Mouse (Mus musculus): ENCODE measurements around the gene Cdk6. TPM values are rescaled to one million over a fixed set of nuclear protein-coding genes. Genes with fewer than 3 reads are reported as not detected.

Cdk6 gene
- polyA plus RNA-seq, 1 experiment from 2014 or later, result 36.0 TPM

GRCm38 (mm10) chr5:3491883-3492282 is 150.6 kb downstream of the Cdk6 start:
- WGBS, result 68% methylated on average over 5 of the region's 5 CpGs

GRCm38 (mm10) chr5:3492776-3493636 is 151.7 kb downstream of the Cdk6 start:
- no peaks in the 10 kb centered on the region for H3K36me3 ChIP-seq
- no peak overlapping the region for H3K27ac ChIP-seq (replicated peaks)
- 90% methylated on average over 13 of the region's 13 CpGs for WGBS
- H3K27me3 ChIP-seq, result no peaks in the 10 kb centered on the region
- ATAC-seq (ENCODE audit: insufficient number of reproducible peaks, low FRiP score, low TSS enrichment, low read depth), result no peak
- H3K4me3 ChIP-seq (replicated peaks), result no peak overlapping the region
- peaks cover 4% of the 10 kb centered on the region; the same call in 1 of the 2 replicates for H3K4me1 ChIP-seq
- no peak overlapping the region for H3K4me2 ChIP-seq (replicated peaks)
- no peak overlapping the region for H3K9ac ChIP-seq
- H3K9me3 ChIP-seq (replicated peaks), result no peaks in the 10 kb centered on the region

More at GRCm38 (mm10) chr5:3491883-3492282, 150.6 kb downstream of the Cdk6 start:
- Histone ChIP-seq H3K4me1 (peaks cover 4% of the 10 kb centered on the region; the same call in 1 of the 2 replicates), H3K27me3 (no peaks in the 10 kb centered on the region), H3K4me2 (replicated peaks) (no peak overlapping the region), H3K36me3 (no peaks in the 10 kb centered on the region), H3K4me3 (replicated peaks) (no peak overlapping the region), H3K9ac (no peak overlapping the region), H3K9me3 (replicated peaks) (no peaks in the 10 kb centered on the region), H3K27ac (replicated peaks) (no peak overlapping the region)
- ATAC-seq (ENCODE audit: insufficient number of reproducible peaks, low FRiP score, low TSS enrichment, low read depth), result no peak

- Histone ChIP-seq H3K9me3 (replicated peaks) (no peaks in the 10 kb centered on the region), H3K4me2 (replicated peaks) (no peak overlapping the region), H3K36me3 (no peaks in the 10 kb centered on the region), H3K4me3 (replicated peaks) (no peak overlapping the region), H3K27ac (replicated peaks) (no peak overlapping the region), H3K27me3 (no peaks in the 10 kb centered on the region), H3K9ac (no peak overlapping the region), H3K4me1 (no peaks in the 10 kb centered on the region)
- ATAC-seq (ENCODE audit: insufficient number of reproducible peaks, low FRiP score, low TSS enrichment, low read depth), result no peak
- 89% methylated on average over 9 of the region's 9 CpGs for WGBS
These were observed 152.7 kb downstream of the Cdk6 start for GRCm38 (mm10) chr5:3493968-3494367.

GRCm38 (mm10) chr5:3494452-3495187 is 153.3 kb downstream of the Cdk6 start:
- no peak overlapping the region for H3K4me3 ChIP-seq (replicated peaks)
- H3K36me3 ChIP-seq, result no peaks in the 10 kb centered on the region
- no peaks in the 10 kb centered on the region for H3K9me3 ChIP-seq (replicated peaks)
- no peaks in the 10 kb centered on the region for H3K4me1 ChIP-seq
- H3K9ac ChIP-seq, result no peak overlapping the region
- no peak for ATAC-seq (ENCODE audit: insufficient number of reproducible peaks, low FRiP score, low TSS enrichment, low read depth)
- no peaks in the 10 kb centered on the region for H3K27me3 ChIP-seq
- 79% methylated on average over 8 of the region's 8 CpGs for WGBS
- H3K27ac ChIP-seq (replicated peaks), result no peak overlapping the region
- H3K4me2 ChIP-seq (replicated peaks), result no peak overlapping the region

GRCm38 (mm10) chr5:3497505-3497925 is 156.2 kb downstream of the Cdk6 start:
- Histone ChIP-seq H3K4me2 (replicated peaks) (no peak overlapping the region), H3K9ac (no peak overlapping the region), H3K27ac (replicated peaks) (no peak overlapping the region), H3K4me3 (replicated peaks) (no peak overlapping the region), H3K36me3 (no peaks in the 10 kb centered on the region), H3K4me1 (no peaks in the 10 kb centered on the region), H3K9me3 (replicated peaks) (no peaks in the 10 kb centered on the region), H3K27me3 (no peaks in the 10 kb centered on the region)
- WGBS, result 52% methylated on average over 5 of the region's 5 CpGs
- no peak for ATAC-seq (ENCODE audit: insufficient number of reproducible peaks, low FRiP score, low TSS enrichment, low read depth)

DNA sequence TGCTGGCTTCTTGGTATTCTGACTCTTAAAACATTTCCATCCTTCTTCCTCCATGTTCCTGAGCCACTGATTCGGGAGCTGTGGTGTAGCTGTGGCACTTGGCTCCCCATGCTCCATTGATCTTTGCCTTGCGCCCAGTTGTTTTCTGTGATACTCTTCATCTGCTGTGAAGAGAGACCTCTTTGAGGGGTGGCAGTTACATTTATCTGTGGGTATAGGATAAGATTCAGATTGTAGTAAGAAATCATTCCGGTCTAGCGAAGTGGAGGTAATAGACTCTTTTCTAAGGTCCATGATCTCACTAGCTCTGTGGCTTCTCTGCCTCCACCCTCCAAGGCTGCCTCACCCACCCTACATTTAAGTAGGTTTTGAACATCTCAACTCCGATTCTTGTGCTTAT is 159.0 kb downstream of the Cdk6 start:
- no peak overlapping the region for H3K9ac ChIP-seq
- WGBS, result 87% methylated on average over 5 of the region's 5 CpGs

GRCm38 (mm10) chr5:3500957-3501563 is 159.8 kb downstream of the Cdk6 start:
- WGBS, result 65% methylated on average over 8 of the region's 8 CpGs
- no peaks in the 10 kb centered on the region for H3K4me1 ChIP-seq
- no peak overlapping the region for H3K4me2 ChIP-seq (replicated peaks)
- no peaks in the 10 kb centered on the region for H3K27me3 ChIP-seq
- no peak for ATAC-seq (ENCODE audit: insufficient number of reproducible peaks, low FRiP score, low TSS enrichment, low read depth)
- no peak overlapping the region for H3K9ac ChIP-seq
- no peak overlapping the region for H3K27ac ChIP-seq (replicated peaks)
- H3K9me3 ChIP-seq (replicated peaks), result no peaks in the 10 kb centered on the region
- H3K36me3 ChIP-seq, result no peaks in the 10 kb centered on the region
- H3K4me3 ChIP-seq (replicated peaks), result no peak overlapping the region

More for the DNA sequence above, 159.0 kb downstream of the Cdk6 start:
- H3K9me3 ChIP-seq (replicated peaks), result no peaks in the 10 kb centered on the region
- no peak overlapping the region for H3K4me2 ChIP-seq (replicated peaks)
- no peak for ATAC-seq (ENCODE audit: insufficient number of reproducible peaks, low FRiP score, low TSS enrichment, low read depth)
- no peak overlapping the region for H3K4me3 ChIP-seq (replicated peaks)
- H3K27me3 ChIP-seq, result no peaks in the 10 kb centered on the region
- no peak overlapping the region for H3K27ac ChIP-seq (replicated peaks)
- no peaks in the 10 kb centered on the region for H3K4me1 ChIP-seq
- no peaks in the 10 kb centered on the region for H3K36me3 ChIP-seq

- no peaks in the 10 kb centered on the region for H3K4me1 ChIP-seq
- no peak overlapping the region for H3K27ac ChIP-seq (replicated peaks)
- no peak overlapping the region for H3K4me2 ChIP-seq (replicated peaks)
- no peaks in the 10 kb centered on the region for H3K9me3 ChIP-seq (replicated peaks)
- H3K9ac ChIP-seq, result no peak overlapping the region
- no peaks in the 10 kb centered on the region for H3K36me3 ChIP-seq
- H3K4me3 ChIP-seq (replicated peaks), result no peak overlapping the region
- WGBS, result 39% methylated on average over 8 of the region's 8 CpGs
- no peaks in the 10 kb centered on the region for H3K27me3 ChIP-seq
- ATAC-seq (ENCODE audit: insufficient number of reproducible peaks, low FRiP score, low TSS enrichment, low read depth), result no peak
These were observed 160.3 kb downstream of the Cdk6 start for GRCm38 (mm10) chr5:3501564-3502001.

DNA sequence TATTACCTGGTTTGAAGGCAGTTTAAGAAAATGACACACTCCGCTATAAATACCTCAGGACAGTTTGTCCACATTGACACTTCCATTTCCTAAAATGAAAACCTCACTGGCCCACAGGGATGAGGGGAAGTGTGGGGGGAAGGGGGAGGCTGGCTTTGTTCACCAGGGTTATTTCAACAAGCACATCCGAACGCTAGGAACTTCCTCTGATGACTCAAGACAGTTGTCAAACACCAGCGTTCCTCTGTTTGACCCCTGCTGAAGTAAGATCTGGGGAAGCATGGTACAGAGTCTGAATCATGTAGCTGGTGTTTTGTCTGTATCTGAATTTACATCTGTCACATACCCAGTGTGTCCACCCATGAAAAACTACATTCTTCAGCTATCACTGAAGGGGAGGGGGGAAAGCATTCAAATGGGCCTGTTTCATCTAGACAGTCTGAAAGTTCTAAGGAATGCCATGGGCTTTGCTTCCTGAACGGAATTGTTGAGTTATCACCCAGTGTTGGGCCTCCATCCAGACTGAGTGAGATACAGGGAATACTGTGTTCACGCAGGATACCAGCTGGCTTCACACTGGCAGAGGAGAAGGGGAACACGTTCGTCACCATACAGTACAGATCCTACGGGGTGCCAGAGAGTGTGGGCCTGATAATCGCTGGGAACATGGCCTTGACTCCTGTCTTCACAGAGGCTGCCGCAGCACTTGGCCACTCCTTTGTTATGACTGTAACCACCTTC is 161.5 kb downstream of the Cdk6 start:
- ATAC-seq (ENCODE audit: insufficient number of reproducible peaks, low FRiP score, low TSS enrichment, low read depth), result no peak
- Histone ChIP-seq H3K4me3 (replicated peaks) (no peak overlapping the region), H3K27ac (replicated peaks) (no peak overlapping the region), H3K4me2 (replicated peaks) (no peak overlapping the region), H3K36me3 (no peaks in the 10 kb centered on the region), H3K4me1 (no peaks in the 10 kb centered on the region), H3K9ac (no peak overlapping the region), H3K27me3 (no peaks in the 10 kb centered on the region), H3K9me3 (replicated peaks) (no peaks in the 10 kb centered on the region)
- WGBS, result 68% methylated on average over 11 of the region's 11 CpGs

- 86% methylated on average over 4 of the region's 4 CpGs for WGBS
- no peak for ATAC-seq (ENCODE audit: insufficient number of reproducible peaks, low FRiP score, low TSS enrichment, low read depth)
These were observed 162.1 kb downstream of the Cdk6 start for GRCm38 (mm10) chr5:3503373-3503772.

More at GRCm38 (mm10) chr5:3503373-3503772, 162.1 kb downstream of the Cdk6 start:
- no peak overlapping the region for H3K9ac ChIP-seq
- H3K27me3 ChIP-seq, result no peaks in the 10 kb centered on the region
- no peak overlapping the region for H3K4me3 ChIP-seq (replicated peaks)
- H3K4me1 ChIP-seq, result no peaks in the 10 kb centered on the region
- no peak overlapping the region for H3K27ac ChIP-seq (replicated peaks)
- no peak overlapping the region for H3K4me2 ChIP-seq (replicated peaks)
- no peaks in the 10 kb centered on the region for H3K36me3 ChIP-seq
- no peaks in the 10 kb centered on the region for H3K9me3 ChIP-seq (replicated peaks)

Data from embryonic facial prominence, embryonic 15.5 days (tissue).